Comparison of ENCODE assay signal across 1 mouse cellular context in the genomic region with DNA sequence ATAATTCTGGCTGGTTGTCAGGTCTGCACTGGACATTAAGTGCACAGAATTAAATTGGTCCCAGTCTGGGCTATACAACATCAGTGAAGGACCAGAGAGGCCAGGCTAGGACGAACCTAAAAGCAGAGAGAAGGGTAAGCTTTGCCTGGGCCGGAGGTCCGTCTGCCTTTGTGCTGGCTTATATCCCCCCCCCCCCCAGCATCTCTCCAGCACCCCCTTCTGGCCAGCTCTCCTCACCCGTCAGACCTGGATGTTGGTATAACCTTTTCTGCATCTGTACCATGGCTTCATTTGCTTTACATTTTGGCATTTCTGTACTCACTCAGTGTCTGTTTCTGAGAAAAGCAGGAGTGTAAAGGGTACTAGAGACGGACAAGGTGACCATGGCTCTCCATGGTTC.
TF ChIP-seq lines count a peak whose summit lies in the region.

No protein-coding gene starts in this region.

TF ChIP-seq in MEL, 35 proteins besides CTCF, POLR2A, EP300 and RAD21:
- TF ChIP-seq MAZ (IDR thresholded peaks at IDR 0.05; ENCODE audit: low read depth, low read length), result peak; percentile 60; the same call in 1 of the 2 replicates
- no peak for TF ChIP-seq ELF1 (IDR thresholded peaks at IDR 0.05; ENCODE audit: low read depth, low read length)
- TF ChIP-seq SMC3 (IDR thresholded peaks at IDR 0.05; ENCODE audit: low read depth, low read length), result peak; percentile 22
